Mouse (Mus musculus) kidney, embryonic 16.5 days (tissue): Measurements from ENCODE around the gene Pola1. TPM values are rescaled to one million over a fixed set of nuclear protein-coding genes. Genes with fewer than 3 reads are reported as not detected.

ENCODE experiments used
- ATAC-seq: fragments of 200-750 bp; cut with Nextera tagmentation; 2 replicates; pipeline ENCODE4 v1.8.0; 2017; ENCODE audit warnings: moderate TSS enrichment; ENCODE audit not compliant: low FRiP score, low TSS enrichment
- H3K27ac ChIP-seq: fragments of 300-500 bp; sonication (generic); 2 replicates; pipeline ENCODE4 v1.5.1; 2014; ENCODE audit warnings: low read length
- H3K27me3 ChIP-seq: fragments of 300-500 bp; sonication (generic); 2 replicates; pipeline ENCODE4 v1.6.1; 2014; ENCODE audit warnings: low read length, control low read depth, mixed read lengths; ENCODE audit not compliant: insufficient read depth
- H3K36me3 ChIP-seq: fragments of 300-500 bp; sonication (generic); 2 replicates; pipeline ENCODE4 v1.6.1; 2014; ENCODE audit warnings: low read length, control low read depth, mixed read lengths; ENCODE audit not compliant: insufficient read depth
- H3K4me1 ChIP-seq: fragments of 300-500 bp; sonication (generic); 2 replicates; pipeline ENCODE4 v1.6.1; 2014; ENCODE audit warnings: low read length, control low read depth, mixed read lengths; ENCODE audit not compliant: insufficient read depth
- H3K4me2 ChIP-seq: fragments of 300-500 bp; sonication (generic); replicated peaks from 2 replicates; pipeline ENCODE4 v1.6.1; 2014; ENCODE audit warnings: low read depth, low read length
- H3K4me3 ChIP-seq: fragments of 300-500 bp; sonication (generic); 2 replicates; pipeline ENCODE4 v1.5.1; 2014; ENCODE audit warnings: mild to moderate bottlenecking, low read length
- H3K9ac ChIP-seq: fragments of 300-500 bp; sonication (generic); replicated peaks from 2 replicates; pipeline ENCODE4 v1.6.1; 2014; ENCODE audit warnings: low read length
- H3K9me3 ChIP-seq: fragments of 300-500 bp; sonication (generic); 2 replicates; pipeline ENCODE4 v1.6.1; 2016; ENCODE audit warnings: low read length, control low read depth
- WGBS: fragments of 180-500 bp; shearing (Covaris S2); extraction: QIAGEN DNeasy Blood & Tissue Kit; methylation state at CpG from one replicate; pipeline ENCODE4 v1.1.7; 2014; 5-methylcytosine and 5-hydroxymethylcytosine counted together
- polyA plus RNA-seq: library from polyadenylated mRNA; unstranded; fragments of >200 nt; fragmentation: Nextera tagmentation; extraction: Ambion mirVana; gene quantifications from 2 replicates; pipeline ENCODE4 v1.2.1, GENCODE M21; 2015

The Pola1 gene
- polyA plus RNA-seq, 1 experiment from 2014 or later: 20.5 TPM

DNA sequence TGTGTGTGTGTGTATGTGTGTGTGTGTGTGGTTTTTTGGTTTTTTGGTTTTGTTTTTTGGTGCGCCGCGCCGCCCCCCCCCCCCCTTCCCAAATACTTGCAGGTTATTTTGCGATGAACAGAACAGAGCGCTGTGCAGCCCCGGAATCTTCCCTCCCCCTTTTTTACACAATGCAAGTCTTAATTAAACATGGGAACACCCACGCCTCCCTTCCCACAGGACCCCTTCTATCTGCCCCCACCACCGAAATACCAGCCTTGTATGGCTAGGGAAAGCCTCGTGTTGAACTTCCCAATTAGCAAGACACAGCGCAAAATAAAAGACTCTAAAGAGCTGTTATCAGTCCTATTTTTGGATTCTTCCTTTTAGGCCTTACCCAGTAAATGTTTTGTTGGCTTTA, 352.0 kb downstream of the Pola1 start:
- no peak overlapping the region for H3K4me3 ChIP-seq
- no peaks in the 10 kb centered on the region for H3K4me1 ChIP-seq
- 28% methylated on average over 7 of the region's 11 CpGs for WGBS
- peaks cover 62% of the 10 kb centered on the region for H3K27me3 ChIP-seq
- no peak overlapping the region for H3K9ac ChIP-seq
- ATAC-seq: no peak
- no peak overlapping the region for H3K4me2 ChIP-seq
- no peaks in the 10 kb centered on the region for H3K36me3 ChIP-seq
- no peak overlapping the region for H3K27ac ChIP-seq
- H3K9me3 ChIP-seq: no peaks in the 10 kb centered on the region

- H3K36me3 ChIP-seq: no peaks in the 10 kb centered on the region
- WGBS: 40% methylated on average over 3 of the region's 3 CpGs
- ATAC-seq: no peak
- peaks cover 32% of the 10 kb centered on the region for H3K27me3 ChIP-seq
- H3K4me3 ChIP-seq: no peak overlapping the region
- H3K27ac ChIP-seq: no peak overlapping the region
- H3K4me2 ChIP-seq: no peak overlapping the region
- no peak overlapping the region for H3K9ac ChIP-seq
- H3K9me3 ChIP-seq: no peaks in the 10 kb centered on the region
- H3K4me1 ChIP-seq: no peaks in the 10 kb centered on the region
Observed at GRCm38 (mm10) chrX:93275689-93276088, 356.3 kb downstream of the Pola1 start.

Other genes starting within 250 kb of the Pola1 start
- 0.96 and 1.2 TPM in 2 replicates for gene Pcyt1b, start 22.7 kb upstream of the Pola1 start, polyA plus RNA-seq
- 67.3 and 69.1 TPM in 2 replicates for gene Pdk3, start 200.0 kb upstream of the Pola1 start, polyA plus RNA-seq